Comparison of ENCODE assay signal across 22 mouse cellular contexts in the genomic region with DNA sequence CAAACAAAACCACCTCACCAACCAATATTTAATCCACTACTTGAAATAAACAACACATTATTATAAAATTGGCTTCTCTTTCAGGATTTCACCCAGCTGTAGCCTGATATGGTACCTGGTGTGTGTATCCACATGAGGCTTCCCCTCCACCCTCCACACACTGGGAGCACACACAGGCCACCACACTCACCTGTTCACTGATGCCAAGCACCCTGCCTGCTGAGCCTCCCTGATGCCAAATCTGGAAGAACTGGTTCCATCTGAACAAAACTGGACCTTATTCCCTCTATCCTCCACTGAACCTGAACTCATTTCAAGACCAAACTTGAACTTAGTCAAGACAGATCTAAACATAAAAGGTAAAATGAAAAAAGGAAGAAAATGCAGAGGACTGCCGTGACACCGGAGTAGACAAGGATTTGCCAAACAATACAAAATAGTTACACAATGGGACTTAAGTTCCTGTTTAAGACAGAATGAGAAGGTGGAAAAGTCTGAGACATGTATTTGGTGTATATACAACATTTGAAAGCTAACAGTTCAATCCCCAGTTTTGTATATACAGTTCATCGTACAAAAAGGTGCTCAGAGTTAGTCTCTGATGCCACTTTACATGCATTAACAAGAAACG. TPM values are rescaled to one million over a fixed set of nuclear protein-coding genes. Genes with fewer than 3 reads are reported as not detected.
DNase-seq lines count a peak whose midpoint lies in the region; ATAC-seq and TF ChIP-seq lines count a peak whose summit lies in the region.
"Had no signal": no experiment of that assay in that cellular context is flagged by ENCODE, and none has a peak within 500 bp of the region (broad histone marks: within the 10 kb centered on the region; RNA-seq: fewer than 3 reads in every experiment).

No protein-coding gene starts in this region.

- H3K9me3 ChIP-seq in liver, postnatal 0 days (ENCODE audit: low read length), result no peaks in the 10 kb centered on the region
- H3K9me3 ChIP-seq in liver, embryonic 11.5 days (ENCODE audit: control insufficient read depth, low read length), result no peaks in the 10 kb centered on the region
- H3K9me3 ChIP-seq: forebrain, embryonic 15.5 days; heart, embryonic 12.5 days; hindbrain, embryonic 15.5 days had no signal

- no peak overlapping the region for H3K9ac ChIP-seq in liver, postnatal 0 days (replicated peaks)
- H3K9ac ChIP-seq in liver, embryonic 11.5 days (ENCODE audit: low read depth, low read length), result no peak overlapping the region
- H3K9ac ChIP-seq: forebrain, embryonic 15.5 days; heart, embryonic 12.5 days; hindbrain, embryonic 15.5 days had no signal

- no peak overlapping the region for H3K4me3 ChIP-seq in kidney, adult 2 months (ENCODE audit: insufficient read depth, low read depth, low read length)
- no peak overlapping the region for H3K4me3 ChIP-seq in liver, postnatal 0 days (ENCODE audit: low read depth, low read length)
- no peak overlapping the region for H3K4me3 ChIP-seq in liver, embryonic 11.5 days (ENCODE audit: low read depth, low read length)
- H3K4me3 ChIP-seq: forebrain, embryonic 15.5 days; heart, embryonic 12.5 days; hindbrain, embryonic 15.5 days had no signal

- ATAC-seq in liver, postnatal 0 days, result no peak
- ATAC-seq in liver, embryonic 11.5 days (replicated peaks; ENCODE audit: low FRiP score), result no peak
- ATAC-seq in megakaryocyte, adult 5-6 weeks (ENCODE audit: poor library complexity, severe bottlenecking), result peak; percentile 62
- ATAC-seq: forebrain, embryonic 15.5 days had no signal

- no peak for TF ChIP-seq EP300 in liver, postnatal 0 days (IDR thresholded peaks at IDR 0.05; ENCODE audit: low read depth)

- TF ChIP-seq POLR2A in kidney, adult 2 months (IDR thresholded peaks at IDR 0.05; ENCODE audit: low read depth, low read length), result no peak

- peak overlapping the region; percentile 7; the same call in 1 of the 2 replicates for H3K4me2 ChIP-seq in liver, postnatal 0 days (ENCODE audit: low read depth, low read length)
- H3K4me2 ChIP-seq in liver, embryonic 11.5 days, result no peak overlapping the region
- H3K4me2 ChIP-seq: forebrain, embryonic 15.5 days; heart, embryonic 12.5 days; hindbrain, embryonic 15.5 days had no signal

- no peak overlapping the region; the same call in 1 of the 2 replicates for H3K27ac ChIP-seq in kidney, adult 2 months (ENCODE audit: insufficient read depth, low read depth, low read length)
- H3K27ac ChIP-seq in liver, postnatal 0 days (ENCODE audit: low read depth), result no peak overlapping the region
- H3K27ac ChIP-seq in liver, embryonic 11.5 days (ENCODE audit: low read depth, low read length), result no peak overlapping the region
- H3K27ac ChIP-seq: forebrain, embryonic 15.5 days; hindbrain, embryonic 15.5 days had no signal

- TF ChIP-seq CTCF in kidney, adult 2 months (conservative IDR thresholded peaks at IDR 0.05; ENCODE audit: insufficient read depth, insufficient read length, low read depth, low read length), result no peak
- TF ChIP-seq CTCF in liver, postnatal 0 days (IDR thresholded peaks at IDR 0.05; ENCODE audit: low read depth), result no peak

- DNase-seq in kidney, adult 2 months, result peak; percentile 58
- DNase-seq in kidney, postnatal 10 days, result no peak
- DNase-seq in liver, postnatal 0 days, result no peak
- DNase-seq in liver, embryonic 11.5 days (ENCODE audit: low spot score), result no peak
- DNase-seq in retina, postnatal 1 day, result no peak
- DNase-seq: adrenal gland, adult 2 months; adrenal gland, postnatal 25 days; cerebellum, adult 2 months; cerebellum, postnatal 10 days; gastrocnemius, postnatal 36 days; heart, postnatal 36 days had no signal

- no peaks in the 10 kb centered on the region for H3K27me3 ChIP-seq in kidney, adult 2 months (replicated peaks; ENCODE audit: control insufficient read depth, insufficient read depth, low read length)
- H3K27me3 ChIP-seq in liver, postnatal 0 days (ENCODE audit: insufficient read depth, low read length), result no peaks in the 10 kb centered on the region
- no peaks in the 10 kb centered on the region for H3K27me3 ChIP-seq in liver, embryonic 11.5 days (replicated peaks; ENCODE audit: control insufficient read depth, insufficient read depth, low read length)
- H3K27me3 ChIP-seq: forebrain, embryonic 15.5 days; heart, embryonic 12.5 days; hindbrain, embryonic 15.5 days had no signal

- 73% methylated on average over 4 of the region's 4 CpGs for WGBS in kidney, adult 2 months
- WGBS in liver, postnatal 0 days (ENCODE audit: insufficient replicate concordance), result 85% methylated on average over 4 of the region's 4 CpGs
- 94% methylated on average over 4 of the region's 4 CpGs for WGBS in liver, embryonic 11.5 days

- peaks cover 18% of the 10 kb centered on the region for H3K36me3 ChIP-seq in kidney, adult 2 months (ENCODE audit: control insufficient read depth, insufficient read depth, low read length)
- H3K36me3 ChIP-seq in liver, postnatal 0 days (replicated peaks; ENCODE audit: insufficient read depth, low read length), result peaks cover 22% of the 10 kb centered on the region
- peaks cover 8% of the 10 kb centered on the region; the same call in 1 of the 2 replicates for H3K36me3 ChIP-seq in liver, embryonic 11.5 days (ENCODE audit: control insufficient read depth, insufficient read depth, low read length)

- H3K4me1 ChIP-seq in kidney, adult 2 months (ENCODE audit: control insufficient read depth, insufficient read depth, low read length), result no peaks in the 10 kb centered on the region; the same call in 1 of the 2 replicates
- H3K4me1 ChIP-seq in liver, postnatal 0 days (ENCODE audit: insufficient read depth), result no peaks in the 10 kb centered on the region
- no peaks in the 10 kb centered on the region for H3K4me1 ChIP-seq in liver, embryonic 11.5 days (replicated peaks; ENCODE audit: control insufficient read depth, insufficient read depth, low read length)
- H3K4me1 ChIP-seq: forebrain, embryonic 15.5 days; heart, embryonic 12.5 days; hindbrain, embryonic 15.5 days had no signal

RNA-seq across cellular contexts. Expression of a gene that starts 45.4 kb away (rescaled TPM):
- polyA plus RNA-seq in kidney, adult 2 months (2012; rRNA removed), result not detected in 2 replicates
- polyA plus RNA-seq in liver, postnatal 0 days (2015; fragmentation: Nextera tagmentation; extraction: Ambion mirVana), result not detected in 2 replicates
- not detected in 2 replicates for polyA plus RNA-seq in liver, embryonic 11.5 days (2014; fragmentation: Nextera tagmentation; extraction: Ambion mirVana)
- total RNA-seq in megakaryocyte, adult 5-6 weeks (2015), result not detected in 2 replicates
- total RNA-seq in megakaryocyte, adult 5-6 weeks (2017), result not detected in 2 replicates
- total RNA-seq: adrenal gland, adult 2 months; adrenal gland, postnatal 25 days; ES-E14; gastrocnemius, adult 8-10 months; gastrocnemius, postnatal 36 days; heart, adult 8-10 months; heart, postnatal 36 days had no signal
- polyA plus RNA-seq: adrenal gland, adult 2 months; cerebellum, adult 2 months; embryonic facial prominence, embryonic 11.5 days; forebrain, embryonic 11.5 days; forebrain, embryonic 15.5 days; heart, embryonic 12.5 days; heart, embryonic 16.5 days; hindbrain, embryonic 11.5 days; hindbrain, embryonic 15.5 days had no signal

RNA-seq across cellular contexts. Expression of a gene that starts 46.7 kb away (rescaled TPM):
- 387 and 392 TPM in 2 replicates for polyA plus RNA-seq in kidney, adult 2 months (2012; rRNA removed)
- 11.8 and 12.3 TPM in 2 replicates for polyA plus RNA-seq in liver, postnatal 0 days (2015; fragmentation: Nextera tagmentation; extraction: Ambion mirVana)
- 14.9 and 15.4 TPM in 2 replicates for polyA plus RNA-seq in liver, embryonic 11.5 days (2014; fragmentation: Nextera tagmentation; extraction: Ambion mirVana)
- total RNA-seq in megakaryocyte, adult 5-6 weeks (2015), result 29.5 and 31.1 TPM in 2 replicates
- total RNA-seq in megakaryocyte, adult 5-6 weeks (2017), result 18.7 and 18.8 TPM in 2 replicates

Comparison
In these comparisons a context has a peak if more than half of its experiments do, and no peak if none do; other contexts are left out.
1. RNA of a gene that starts 46.7 kb away (polyA plus RNA-seq): 387 to 392 TPM in kidney, adult 2 months; 14.9 to 15.4 TPM in liver, embryonic 11.5 days and 11.8 to 12.3 TPM in liver, postnatal 0 days; every median in the first group is over 10 times any median in the second.